8 mouse cellular contexts compared by ENCODE assay signal in genomic region chr7:19309884-19310641, GRCm38 (mm10). TPM values are rescaled to one million over a fixed set of nuclear protein-coding genes. Genes with fewer than 3 reads are reported as not detected.
DNase-seq lines count a peak whose midpoint lies in the region; ATAC-seq lines count a peak whose summit lies in the region.

Fosb (minus strand) TSS chr7:19310051.

- peak within 1 kb of the TSS; percentile 61 for H3K9ac ChIP-seq in hindbrain, embryonic 15.5 days

- peak within 1 kb of the TSS; percentile 57 for H3K4me3 ChIP-seq in hindbrain, embryonic 15.5 days

- WGBS in hindbrain, embryonic 15.5 days = under 1% methylated on average over 48 of the region's 49 CpGs

- 0 out of 2 replicates have a peak within 1 kb of the TSS, but pooled peaks have one; percentile 32 for H3K27ac ChIP-seq in hindbrain, embryonic 15.5 days (replicated peaks)

- H3K27me3 ChIP-seq in hindbrain, embryonic 15.5 days = peaks cover 43% of the 10 kb centered on the region

- peak; percentile 93 for DNase-seq in WW6 (ENCODE audit: low read depth, low spot score)
- DNase-seq in cerebellum, postnatal 36 days = peak; percentile 96
- peak; percentile 95 to 97 for DNase-seq in frontal cortex, postnatal 36 days (ENCODE audit: low spot score in 2 of 2)
- peak; percentile 96 for DNase-seq in left cerebral cortex, adult 11 months (ENCODE audit: low spot score)
- DNase-seq in lung, postnatal 36 days = peak; percentile 98
- peak; percentile 99 for DNase-seq in retina, embryonic 14.5 days (ENCODE audit: low spot score)
- DNase-seq in thymus, postnatal 36 days = peak; percentile 89 to 93

- H3K36me3 ChIP-seq in hindbrain, embryonic 15.5 days = no peaks in the 10 kb centered on the region

- no peaks in the 10 kb centered on the region for H3K9me3 ChIP-seq in hindbrain, embryonic 15.5 days

- H3K4me1 ChIP-seq in hindbrain, embryonic 15.5 days (replicated peaks) = peaks cover 33% of the 10 kb centered on the region

- peak within 1 kb of the TSS; percentile 100 for H3K4me2 ChIP-seq in hindbrain, embryonic 15.5 days

- peak; percentile 87 for ATAC-seq in hindbrain, embryonic 15.5 days (ENCODE audit: low FRiP score, low read depth)

RNA-seq across cellular contexts. Expression of gene Fosb, which starts in this region (rescaled TPM):
- polyA plus RNA-seq in hindbrain, embryonic 15.5 days (2015; fragmentation: Nextera tagmentation; extraction: Ambion mirVana) = 0.08 and 0.14 TPM in 2 replicates

Comparison
In these comparisons a context has a peak if more than half of its experiments do, and no peak if none do; other contexts are left out.
1. Peak in every context shown above with its lines: DNase-seq, ATAC-seq, H3K4me3 ChIP-seq and H3K27ac ChIP-seq.
2. Peak in ATAC-seq, H3K4me3 ChIP-seq, H3K27ac ChIP-seq, H3K9ac ChIP-seq and H3K4me2 ChIP-seq in hindbrain, embryonic 15.5 days; RNA of the gene not detected or under 1 TPM.